Mouse (Mus musculus) neural tube, embryonic 12.5 days (tissue): ENCODE data around the gene Rsrc1. TPM values are rescaled to one million over a fixed set of nuclear protein-coding genes. Genes with fewer than 3 reads are reported as not detected.

Source experiments
- polyA plus RNA-seq: library from polyadenylated mRNA; unstranded; fragments of >200 nt; fragmentation: Nextera tagmentation; extraction: Ambion mirVana; gene quantifications from 2 replicates; pipeline ENCODE4 v1.2.1, GENCODE M21; 2016

Rsrc1 gene
- polyA plus RNA-seq, 1 experiment from 2014 or later, result 46.7 TPM

Other genes with a start within 250 kb of the Rsrc1 start
- gene Shox2, start 381 bp downstream of the Rsrc1 start, polyA plus RNA-seq, result 28.4 and 28.9 TPM in 2 replicates